Mouse (Mus musculus) heart, postnatal 0 days (tissue): ENCODE results near the gene Neurl1b.

ENCODE experiments used
- CTCF ChIP-seq: IDR thresholded peaks from 2 replicates; pipeline ENCODE4 v1.5.1; 2016; ENCODE audit warnings: antibody characterized with exemption, control low read depth, low read depth
- EP300 ChIP-seq: IDR thresholded peaks from 2 replicates; pipeline ENCODE4 v1.6.1; 2016; ENCODE audit warnings: antibody characterized with exemption, low read depth

- TF ChIP-seq CTCF, result peak; percentile 94
- no peak for TF ChIP-seq EP300
Observed at GRCm38 (mm10) chr17:26462634-26463170, 48.1 kb downstream of the Neurl1b start.
